Mouse (Mus musculus): ENCODE results near the gene Sec63.

Gene Sec63

DNA sequence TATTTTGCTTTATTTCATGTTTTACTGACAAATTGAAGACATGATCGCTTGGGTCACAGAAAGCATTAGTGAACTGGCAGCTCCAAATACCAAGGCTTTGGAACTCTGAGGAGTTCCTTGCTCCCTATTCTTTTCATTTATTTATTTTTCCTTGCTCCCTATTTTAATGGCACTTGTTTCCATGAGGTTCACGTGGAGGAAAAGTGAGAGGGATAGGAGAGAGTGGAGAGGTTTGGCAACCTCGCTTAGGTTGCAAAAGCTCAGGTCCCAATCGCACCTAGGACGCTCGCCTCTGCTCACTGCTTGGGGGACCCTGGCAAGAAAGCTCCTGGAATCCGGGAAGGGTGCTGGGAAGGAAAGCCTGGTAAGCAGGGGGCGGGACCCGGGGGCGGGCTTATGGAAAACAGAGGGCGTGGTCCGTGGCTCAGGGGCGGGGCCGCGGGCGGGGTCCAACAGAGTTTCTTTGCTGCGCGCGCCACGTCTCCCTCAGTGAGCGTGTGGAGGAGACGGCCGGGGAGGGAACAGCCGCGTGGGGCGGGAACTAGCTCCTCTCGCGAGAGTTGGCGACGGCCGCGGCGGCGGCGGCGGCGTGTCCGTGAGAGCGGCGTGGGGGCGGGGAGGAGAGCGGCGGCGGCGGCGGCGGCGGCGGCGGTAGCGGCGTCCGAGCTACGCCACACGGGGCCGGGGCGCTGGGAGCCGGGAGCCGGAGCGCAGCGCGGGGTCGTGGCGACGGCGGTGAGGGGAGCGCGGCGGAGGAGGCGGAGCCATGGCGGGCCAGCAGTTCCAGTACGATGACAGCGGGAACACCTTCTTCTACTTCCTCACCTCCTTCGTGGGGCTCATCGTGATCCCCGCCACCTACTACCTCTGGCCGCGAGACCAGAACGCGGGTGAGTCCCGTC is at the start of gene Sec63:
Gene Sec63, plus strand, starts transcription at position 498 of the 902 bp plus-strand sequence.
- DNase-seq = peak; percentile 99

DNA sequence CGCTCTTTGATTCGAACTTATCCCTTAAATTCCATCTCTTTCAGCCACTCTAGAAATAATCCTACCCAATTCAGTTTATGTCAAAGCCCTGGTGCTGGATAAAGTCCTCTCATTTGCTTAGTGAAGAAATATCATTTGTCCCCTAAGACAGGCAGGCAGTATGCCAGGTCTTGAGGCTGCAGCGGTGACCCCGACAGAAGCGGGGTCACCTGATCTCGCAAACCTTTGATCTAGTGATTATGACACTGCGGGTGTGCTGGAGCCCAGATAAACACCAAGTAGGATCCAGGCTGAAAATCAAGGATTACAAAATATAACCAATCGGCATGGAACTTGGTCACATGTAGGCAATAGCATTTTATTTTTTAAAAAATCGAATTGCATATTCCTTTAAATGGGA is 46.6 kb upstream of the Sec63 start:
- no peak for DNase-seq

DNA sequence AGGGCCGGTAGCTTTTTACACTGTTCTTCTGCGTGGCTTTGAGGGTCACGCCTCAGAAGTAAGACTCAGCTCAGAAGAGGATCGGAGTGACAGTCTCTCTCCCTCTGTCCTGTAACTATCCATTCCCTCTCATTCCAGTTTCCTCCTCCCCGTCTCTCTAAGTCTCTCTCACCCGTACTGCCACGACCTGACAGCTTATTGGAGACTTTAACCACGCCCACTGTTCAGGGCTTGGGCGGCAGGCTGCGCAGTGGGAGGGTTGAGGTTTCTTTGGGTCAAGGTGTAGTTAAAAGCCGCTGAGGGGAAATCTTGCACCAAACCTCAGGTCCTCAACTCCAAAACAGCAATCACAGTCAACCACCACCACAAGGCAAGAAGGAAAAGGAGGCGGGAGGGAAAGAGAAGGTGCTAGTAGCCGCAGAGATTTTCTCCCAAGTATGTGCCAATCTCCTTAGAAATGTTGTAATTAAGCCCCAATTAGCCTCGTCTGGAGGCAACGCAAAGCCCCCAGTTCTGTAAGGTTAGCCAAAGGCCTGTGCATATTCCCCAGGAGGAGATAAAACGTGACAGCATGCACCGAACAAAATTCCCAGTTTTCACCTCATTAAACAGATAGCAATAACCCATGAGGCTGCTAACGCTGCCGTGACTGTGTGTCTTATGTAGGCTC is 45.8 kb upstream of the Sec63 start:
- DNase-seq = no peak

DNA sequence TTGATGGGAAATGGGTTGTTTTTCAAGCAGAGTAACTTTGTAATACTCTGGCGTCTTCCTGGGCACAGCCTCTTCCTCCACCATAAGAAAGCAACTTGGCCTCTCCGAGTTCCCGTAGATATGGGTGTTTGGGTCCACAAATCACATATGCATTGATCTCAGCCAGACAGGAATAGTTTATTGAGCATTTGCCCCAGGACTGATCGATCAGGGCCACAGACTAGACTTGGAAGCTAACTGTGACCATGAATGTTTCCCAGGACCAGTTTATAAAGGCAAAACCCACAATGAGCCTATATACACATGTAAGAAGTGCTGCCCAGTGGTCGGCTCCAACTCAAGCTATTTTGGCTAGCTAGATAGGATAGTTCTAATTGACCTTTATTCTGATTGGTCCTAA is 39.2 kb upstream of the Sec63 start:
- DNase-seq = no peak

DNA sequence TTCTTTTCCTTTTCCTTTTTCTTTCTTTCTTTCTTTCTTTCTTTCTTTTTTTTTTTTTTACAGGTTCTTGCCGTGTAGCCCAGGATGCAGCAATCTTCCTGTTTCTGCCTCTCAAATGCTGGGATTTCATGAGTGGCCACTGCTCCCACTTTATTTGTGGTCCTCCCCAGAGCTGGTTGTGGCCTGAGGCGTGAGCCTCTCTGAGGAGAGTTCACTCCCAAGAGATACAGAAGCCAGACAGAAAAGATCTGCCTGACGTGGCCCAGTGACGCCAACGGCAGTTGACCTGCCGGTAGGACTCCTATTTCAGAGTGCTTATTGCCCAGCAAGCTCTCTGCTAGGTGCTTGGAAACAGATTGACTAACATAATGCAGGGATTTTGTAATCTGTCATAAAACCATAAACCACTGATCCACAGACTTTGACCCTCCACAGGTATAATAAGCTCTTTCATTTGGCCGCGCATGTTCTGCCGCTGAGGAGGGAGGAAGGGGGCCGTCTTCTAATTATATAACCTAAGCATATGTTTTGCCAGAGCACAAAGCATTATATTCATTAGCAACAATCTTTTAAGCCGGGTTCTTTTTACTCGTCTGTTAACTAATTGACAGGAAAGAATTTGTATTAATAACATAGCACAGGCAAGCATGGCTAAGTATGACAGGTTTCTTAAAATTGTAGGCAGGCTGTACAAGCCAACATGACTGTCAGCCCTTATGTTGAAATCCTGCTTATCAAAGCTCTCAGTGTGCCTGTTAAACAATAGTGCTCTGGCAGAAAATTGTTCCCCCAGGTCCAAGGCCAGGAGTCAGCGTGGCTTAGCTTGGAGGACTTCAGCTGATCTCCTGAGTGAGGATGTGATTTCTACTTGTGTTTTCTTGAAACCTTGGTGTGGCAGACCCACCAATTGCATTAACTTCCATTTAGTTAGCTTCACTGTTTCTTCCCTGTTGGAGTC is 37.7 kb upstream of the Sec63 start:
- DNase-seq = no peak

DNA sequence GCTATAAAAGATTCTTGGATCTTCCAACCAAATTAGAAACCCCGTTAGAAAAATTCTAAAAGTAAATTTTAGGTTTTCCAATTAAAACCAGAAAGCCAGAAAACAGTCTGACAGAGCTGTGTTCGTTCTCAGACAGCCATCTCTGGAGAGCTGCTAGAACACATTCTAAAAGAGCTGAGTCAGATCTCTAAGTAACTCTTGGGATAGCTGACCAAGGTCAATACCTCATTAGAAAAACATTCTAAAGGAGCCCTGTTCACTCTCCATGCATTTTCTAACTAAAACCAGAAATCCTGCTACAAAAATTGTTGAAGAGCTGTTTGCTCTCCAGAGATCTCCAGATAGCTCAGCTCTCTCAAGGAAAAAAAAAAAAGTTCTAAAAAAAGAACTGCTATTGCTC is 31.7 kb upstream of the Sec63 start:
- no peak for DNase-seq

DNA sequence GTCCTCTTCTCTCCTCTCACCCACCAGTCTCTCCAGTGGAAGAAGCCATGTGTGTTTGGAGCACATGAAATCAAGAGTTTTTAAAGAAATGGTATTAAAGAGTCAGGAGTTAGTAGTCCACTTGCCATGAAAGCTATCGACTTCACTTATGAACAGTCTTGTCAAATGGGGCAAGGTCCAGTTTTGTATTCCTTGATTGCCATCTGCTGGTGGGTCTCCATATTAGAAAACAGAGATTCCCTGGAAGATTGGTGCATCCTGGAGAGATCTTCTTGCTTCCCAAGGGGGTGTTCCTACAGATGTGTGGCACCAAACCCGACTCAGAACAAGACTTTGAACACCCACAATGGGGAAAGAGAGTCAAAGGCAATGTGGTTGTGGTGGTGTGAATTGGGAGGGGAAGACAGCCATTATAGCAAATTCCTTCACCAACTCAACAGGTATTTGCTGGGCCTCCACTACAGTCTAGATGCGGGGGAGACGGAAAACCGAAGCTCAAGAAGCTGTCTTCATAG is 26.7 kb upstream of the Sec63 start:
- peak; percentile 7 for DNase-seq

DNA sequence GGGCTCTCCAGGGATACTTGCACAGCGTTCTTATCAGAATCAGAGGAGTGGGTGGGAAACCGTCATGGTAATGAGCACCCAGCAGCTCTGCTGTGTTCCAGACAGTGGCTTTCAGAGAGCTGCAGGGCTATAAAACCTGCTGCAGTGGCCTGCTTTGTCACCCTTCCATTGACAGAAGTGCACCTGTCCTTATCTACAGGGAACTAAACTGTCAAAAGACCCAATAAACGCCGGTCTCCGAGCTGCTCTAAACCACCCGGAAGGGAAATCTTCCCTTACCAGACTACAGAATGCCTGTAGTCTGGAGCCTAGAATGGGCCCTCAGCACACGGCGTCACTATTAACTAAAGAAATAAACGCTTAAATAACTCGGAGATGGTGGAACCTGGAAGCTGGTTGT is 9.5 kb upstream of the Sec63 start:
- no peak for DNase-seq

DNA sequence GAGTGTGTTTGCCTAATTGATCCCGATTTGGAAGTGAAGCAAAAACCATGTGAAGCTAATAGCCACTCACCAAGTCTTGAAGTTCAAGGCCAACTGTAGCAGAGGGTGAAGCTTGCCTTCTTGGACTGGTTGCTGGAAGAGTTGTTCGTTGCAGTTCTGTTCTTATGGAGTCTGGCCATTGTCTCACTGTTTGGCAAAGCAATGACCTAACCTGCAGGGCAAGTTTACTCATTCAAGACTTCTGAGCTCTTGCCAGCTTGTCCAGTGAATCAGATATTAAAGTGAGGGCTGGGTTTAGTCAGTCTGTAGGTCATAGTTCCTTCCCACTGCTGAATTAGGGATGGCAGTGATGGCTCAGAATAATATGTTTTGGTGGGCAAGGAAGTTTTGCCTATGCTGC is 7.0 kb upstream of the Sec63 start:
- DNase-seq = no peak

DNA sequence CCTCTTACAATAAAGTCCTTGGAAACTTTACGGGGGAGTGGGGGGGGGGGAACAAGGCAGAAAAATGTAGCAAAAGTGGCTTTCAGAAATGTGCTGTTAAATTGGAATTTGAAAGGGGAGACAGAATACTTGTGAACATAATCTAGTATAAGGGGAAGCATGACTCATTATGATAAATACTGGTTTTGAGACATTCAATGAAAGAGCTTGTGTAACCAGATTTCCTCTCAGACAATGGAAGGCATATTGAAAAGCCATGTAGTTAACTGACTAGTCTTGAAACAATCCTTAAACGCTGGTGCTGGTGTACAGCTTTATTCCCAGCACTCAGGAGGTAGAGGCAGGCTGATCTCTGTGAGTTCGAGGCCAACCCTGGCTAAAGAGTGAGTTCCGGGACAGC is 1.6 kb upstream of the Sec63 start:
- DNase-seq = no peak

DNA sequence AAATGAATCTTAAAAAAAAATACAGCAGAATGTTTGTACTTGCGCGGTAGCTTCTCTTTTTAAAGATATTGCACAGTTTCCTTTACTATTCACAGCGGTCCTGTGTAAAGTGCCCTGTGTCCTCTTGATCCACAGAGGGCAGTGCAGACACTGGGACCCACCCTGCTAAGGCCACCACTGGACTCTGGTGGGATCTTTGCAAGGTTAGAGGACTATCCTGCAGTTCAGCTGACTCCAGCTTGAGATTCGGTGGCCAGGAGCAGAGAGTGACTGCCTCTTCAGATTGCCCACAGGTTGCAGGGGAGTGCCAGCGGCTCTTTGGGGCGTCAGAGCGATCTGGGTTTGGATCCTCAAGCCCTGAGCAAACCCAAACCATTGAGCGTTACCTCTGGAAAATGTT is 967 bp upstream of the Sec63 start:
- no peak for DNase-seq

DNA sequence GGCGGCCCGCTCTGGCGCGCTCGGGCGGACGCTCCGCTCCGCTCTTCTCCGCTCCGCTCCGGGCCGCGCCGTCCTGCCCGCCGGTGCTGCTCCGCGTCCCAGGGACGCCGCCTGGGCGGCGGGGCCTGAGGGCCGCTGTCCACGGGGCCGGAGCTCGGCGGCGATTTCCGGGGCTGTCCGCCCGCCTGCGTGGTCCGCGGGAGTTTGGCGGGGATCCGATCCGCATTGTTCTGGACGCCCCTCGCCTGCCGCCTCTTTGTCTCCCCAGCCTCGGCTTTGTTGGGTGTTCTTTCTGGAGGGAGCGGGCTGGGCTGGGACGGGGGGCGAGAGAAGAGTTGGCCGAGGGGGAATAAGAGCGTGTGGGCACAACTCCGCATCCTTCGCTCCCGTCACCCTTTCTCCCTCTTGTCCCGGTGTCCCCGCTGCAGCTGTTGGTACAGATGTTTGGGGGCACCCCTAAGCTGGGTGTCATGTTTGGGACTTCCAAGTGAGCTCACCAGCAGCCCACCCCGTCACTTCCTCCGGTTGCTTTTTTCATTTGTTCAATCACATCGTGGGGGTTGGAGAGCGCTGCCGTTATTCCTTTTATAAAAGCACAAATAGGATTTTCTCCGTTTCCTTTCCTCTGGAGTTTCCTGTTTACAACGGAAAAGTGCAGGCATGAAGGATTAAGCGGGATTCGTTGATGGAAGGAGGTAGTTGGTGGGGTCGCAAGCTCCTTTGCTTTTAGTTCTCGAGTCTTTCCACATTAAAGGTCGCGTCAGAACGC is 789 bp downstream of the Sec63 start:
- DNase-seq = peak; percentile 28

DNA sequence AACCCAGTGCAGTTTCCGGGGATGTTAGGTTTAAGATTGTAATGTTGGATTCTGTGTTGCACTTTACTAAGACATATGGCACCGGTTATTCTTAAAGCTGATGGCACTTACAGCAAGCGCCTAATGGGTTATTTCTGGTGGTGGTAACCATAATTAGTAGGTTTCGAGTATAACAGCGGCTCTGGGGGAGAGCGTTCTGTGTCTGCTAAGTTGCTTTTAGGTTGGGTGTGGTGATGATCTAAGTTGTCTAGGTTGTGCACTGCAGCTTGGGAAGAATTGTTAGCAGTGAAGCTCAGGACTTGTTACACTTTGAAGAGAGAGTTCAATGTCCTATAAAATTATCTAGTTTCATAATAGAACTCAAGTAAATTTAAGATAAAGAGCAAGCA is 1.4 kb downstream of the Sec63 start:
- no peak for DNase-seq

DNA sequence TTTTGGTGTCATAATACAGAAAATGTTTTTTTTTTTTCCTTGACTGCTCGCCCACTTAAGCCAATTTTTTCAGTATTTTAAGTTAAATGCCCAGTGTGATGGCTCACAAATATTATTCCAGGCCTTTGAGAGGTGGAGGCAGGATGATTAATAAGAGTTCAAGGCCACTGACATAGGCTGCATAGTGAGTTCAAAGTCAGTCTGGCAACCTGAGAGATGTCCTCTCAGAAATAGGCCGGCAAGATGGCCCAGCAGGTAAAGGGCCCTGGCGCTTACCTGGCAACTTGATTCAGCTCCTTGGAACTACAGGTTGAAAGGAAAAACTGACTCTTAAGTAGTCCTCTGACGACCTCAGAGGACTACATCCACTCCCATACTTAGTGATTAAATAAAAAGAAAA is 1.9 kb downstream of the Sec63 start:
- DNase-seq = no peak

DNA sequence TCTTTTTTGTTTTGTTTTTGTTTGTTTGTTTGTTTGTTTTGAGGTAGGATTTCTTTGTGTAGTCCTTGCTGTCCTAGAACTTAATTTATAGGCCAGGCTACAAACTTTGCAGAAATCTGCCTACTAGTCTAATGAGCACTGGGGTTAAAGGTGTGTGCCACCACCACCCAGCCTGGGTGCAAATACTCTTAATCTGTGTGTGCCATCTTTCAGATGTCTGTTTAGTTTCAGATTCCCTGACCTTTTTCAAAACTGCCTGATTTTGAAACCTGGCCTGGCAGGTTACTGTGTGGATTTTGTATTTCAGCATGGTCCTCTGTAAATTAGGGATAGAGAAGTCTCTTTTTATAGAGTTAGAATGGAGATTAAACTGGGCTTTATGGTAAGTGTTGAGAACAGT is 4.0 kb downstream of the Sec63 start:
- DNase-seq = no peak

DNA sequence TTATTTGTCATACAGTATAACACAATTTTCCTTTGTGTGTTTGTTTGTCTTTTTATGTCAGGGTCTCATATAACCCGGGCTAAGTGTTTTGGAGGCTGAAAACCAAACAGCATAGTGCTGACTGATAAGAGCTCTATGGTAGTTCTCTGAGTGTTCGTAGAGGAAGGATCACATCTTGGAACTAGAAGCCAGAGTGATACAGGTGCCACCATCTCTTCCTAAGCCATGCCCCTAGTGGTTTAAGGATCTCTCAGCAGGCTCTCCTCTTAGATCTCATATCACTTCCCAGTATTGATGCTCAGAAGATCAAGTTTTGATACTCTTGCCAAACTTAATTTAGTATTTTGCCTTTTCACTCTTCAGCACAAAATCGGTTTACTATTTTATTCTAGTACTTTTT is 14.2 kb downstream of the Sec63 start:
- no peak for DNase-seq

DNA sequence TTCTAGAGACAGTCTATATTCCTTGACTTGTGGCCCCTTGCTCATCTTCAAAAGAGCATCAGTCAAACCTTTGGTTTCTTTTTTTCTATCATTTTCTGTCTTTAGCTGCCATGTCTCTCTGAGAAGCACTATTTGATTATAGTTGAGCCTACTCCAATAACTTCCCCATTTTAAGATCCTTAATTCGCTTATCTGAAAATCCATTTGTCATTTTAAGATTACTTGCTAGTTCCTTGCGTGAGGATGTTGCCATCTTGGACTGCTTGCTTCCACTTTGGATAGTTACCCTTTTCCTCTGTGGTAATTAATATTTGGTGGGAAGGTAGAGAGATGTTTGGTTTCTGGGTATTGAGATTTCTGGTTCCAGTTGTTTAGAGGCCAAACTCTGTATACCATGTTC is 19.5 kb downstream of the Sec63 start:
- DNase-seq = no peak

DNA sequence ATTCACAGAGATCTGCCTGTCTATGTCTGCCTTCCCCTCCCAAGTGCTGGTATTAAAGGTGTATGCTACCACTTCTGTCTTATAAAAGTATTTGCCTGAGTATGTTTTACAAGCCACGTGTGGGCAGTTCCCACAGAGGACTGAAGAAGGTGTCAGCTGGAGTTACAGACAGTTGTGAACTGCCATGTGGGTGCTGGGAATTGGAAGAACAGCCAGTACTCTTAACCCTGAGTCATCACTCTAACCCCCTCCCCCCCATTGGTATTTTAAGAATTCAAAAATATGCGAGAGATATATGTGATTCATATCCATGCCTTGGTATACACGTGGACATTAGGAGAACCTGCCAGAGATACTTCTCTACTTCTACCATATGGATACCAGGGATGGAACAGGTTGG is 20.4 kb downstream of the Sec63 start:
- DNase-seq = peak; percentile 45

DNA sequence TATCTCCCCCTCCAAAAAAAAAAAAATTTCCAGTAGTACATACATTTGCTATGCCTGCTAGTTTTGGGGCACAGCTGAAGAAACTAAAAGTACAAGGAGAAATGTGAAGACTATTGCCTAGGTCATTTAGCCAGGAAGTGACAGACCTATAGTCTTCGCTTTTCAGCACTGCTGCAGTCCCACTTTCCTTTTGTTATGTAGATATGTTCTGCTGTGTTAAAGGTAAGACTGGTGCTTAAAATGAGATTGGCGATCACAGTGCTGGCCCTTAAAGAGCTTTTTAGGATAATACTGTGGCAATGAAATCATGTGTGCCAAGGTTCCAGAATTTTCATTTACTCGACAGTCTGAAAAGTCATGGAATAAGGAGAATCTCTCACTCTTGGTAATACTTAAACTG is 39.6 kb downstream of the Sec63 start:
- DNase-seq = no peak

DNA sequence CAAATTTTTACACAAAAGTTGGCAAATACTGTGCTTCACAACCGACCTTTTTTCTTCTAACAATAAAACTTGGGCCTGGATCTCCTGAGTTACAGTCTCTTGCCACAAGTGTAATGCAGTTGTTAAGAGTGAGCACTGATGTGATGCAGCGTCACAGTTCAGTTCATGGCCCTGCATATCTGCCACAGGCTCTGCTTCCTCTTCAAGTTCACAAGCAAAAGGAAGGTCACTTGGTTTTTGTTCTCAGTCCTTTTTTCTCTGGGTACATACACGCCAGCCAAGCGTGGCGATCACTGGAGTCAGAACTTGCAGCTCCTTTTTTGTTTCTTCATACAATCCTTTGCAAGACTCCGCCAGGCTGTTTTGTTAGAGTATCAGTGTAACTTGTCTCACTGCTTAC is 64.6 kb downstream of the Sec63 start:
- DNase-seq = no peak

DNA sequence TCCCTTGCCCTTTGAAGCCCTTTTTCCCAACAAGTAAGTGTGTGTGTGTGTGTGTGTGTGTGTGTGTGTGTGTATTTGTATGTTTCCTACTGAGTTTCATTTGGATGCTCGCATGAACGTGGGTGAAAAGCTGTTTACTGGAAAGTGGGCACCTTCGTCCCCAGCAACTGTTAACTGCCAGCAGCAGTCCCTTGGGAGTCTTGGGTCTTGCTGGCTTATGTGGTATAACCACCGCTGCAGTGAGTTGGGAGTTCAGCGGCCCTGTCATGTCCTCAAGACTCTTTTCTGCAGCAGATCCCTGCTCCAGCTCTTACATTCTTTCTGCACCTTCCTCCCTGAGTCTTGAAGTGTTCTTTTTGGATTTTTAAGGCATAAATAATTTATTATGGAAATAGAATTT is 65.9 kb downstream of the Sec63 start:
- no peak for DNase-seq

DNA sequence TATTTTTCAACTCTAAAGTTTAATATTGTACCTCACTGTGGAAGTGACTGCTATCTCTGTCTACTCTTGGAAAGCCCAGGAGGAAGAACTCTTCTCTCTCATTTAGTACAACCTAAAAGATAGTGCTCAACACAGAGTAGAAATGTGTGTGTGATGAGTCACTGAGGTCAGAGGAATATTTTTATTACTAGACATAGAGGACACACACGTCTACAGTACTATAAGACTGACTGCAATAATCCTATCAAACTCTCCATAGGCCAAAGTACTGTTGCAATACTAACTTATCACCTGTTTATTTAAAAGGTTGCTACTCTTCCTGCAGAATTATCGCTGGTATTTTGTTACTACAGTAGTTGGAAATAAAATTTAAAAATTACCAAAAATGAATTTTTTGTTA is 68.7 kb downstream of the Sec63 start:
- DNase-seq = no peak
